Mouse (Mus musculus): ENCODE measurements around the gene Actn2. TPM values are rescaled to one million over a fixed set of nuclear protein-coding genes. Genes with fewer than 3 reads are reported as not detected.

Gene Actn2
- polyA plus RNA-seq, 1 experiment from 2014 or later, result 1.8 TPM

- H3K4me1 ChIP-seq, result no peaks in the 10 kb centered on the region
- H3K27me3 ChIP-seq (ENCODE audit: low read depth, poor library complexity, severe bottlenecking), result no peaks in the 10 kb centered on the region
- DNase-seq (ENCODE audit: low spot score), result no peak
- H3K36me3 ChIP-seq, result peaks cover 94% of the 10 kb centered on the region
- H3K9me3 ChIP-seq (replicated peaks), result no peaks in the 10 kb centered on the region
- H3K27ac ChIP-seq (replicated peaks), result no peak overlapping the region
- no peak overlapping the region for H3K4me3 ChIP-seq
- WGBS, result 90% methylated on average over 4 of the region's 4 CpGs
Observed at GRCm38 (mm10) chr13:12232141-12232540, 108.4 kb downstream of the Actn2 start.

DNA sequence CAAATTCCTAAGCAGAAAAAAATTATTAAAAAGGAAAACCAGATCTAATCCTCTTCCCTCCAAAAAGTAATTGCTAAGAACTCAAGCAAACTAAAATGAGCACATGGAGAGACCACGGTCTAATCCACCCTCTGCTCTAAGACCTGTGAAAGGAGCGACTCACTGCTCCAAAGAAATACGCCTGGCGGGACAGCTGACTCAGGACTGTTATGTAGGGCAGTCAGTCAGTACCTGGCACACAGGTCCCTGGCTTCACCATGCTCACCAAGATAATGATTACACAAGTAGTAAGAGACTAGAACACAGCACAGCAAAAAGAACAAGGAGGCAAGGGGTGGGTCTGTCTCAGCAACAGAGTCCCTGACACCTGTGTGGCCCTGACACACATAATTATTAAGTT is 112.3 kb downstream of the Actn2 start:
- no peak overlapping the region for H3K27ac ChIP-seq (replicated peaks)
- no peaks in the 10 kb centered on the region for H3K9me3 ChIP-seq (replicated peaks)
- no peak for DNase-seq (ENCODE audit: low spot score)
- WGBS, result 90% methylated on average over 4 of the region's 4 CpGs
- H3K36me3 ChIP-seq, result peaks cover 98% of the 10 kb centered on the region
- no peak overlapping the region for H3K4me3 ChIP-seq
- H3K4me1 ChIP-seq, result no peaks in the 10 kb centered on the region
- H3K27me3 ChIP-seq (ENCODE audit: low read depth, poor library complexity, severe bottlenecking), result no peaks in the 10 kb centered on the region

GRCm38 (mm10) chr13:12227606-12228005 is 113.0 kb downstream of the Actn2 start:
- no peaks in the 10 kb centered on the region for H3K27me3 ChIP-seq (ENCODE audit: low read depth, poor library complexity, severe bottlenecking)
- whole genome bisulfite sequencing, result 89% methylated on average over 5 of the region's 5 CpGs
- no peak overlapping the region for H3K27ac ChIP-seq (replicated peaks)
- H3K36me3 ChIP-seq, result peaks cover 97% of the 10 kb centered on the region
- no peaks in the 10 kb centered on the region for H3K4me1 ChIP-seq
- H3K4me3 ChIP-seq, result no peak overlapping the region
- no peak for DNase-seq (ENCODE audit: low spot score)
- no peaks in the 10 kb centered on the region for H3K9me3 ChIP-seq (replicated peaks)

Other genes with a start within 250 kb of the Actn2 start
- gene Ryr2, start 233.8 kb downstream of the Actn2 start, polyA plus RNA-seq (2016; fragmentation: Nextera tagmentation; extraction: Ambion mirVana), result 0.07 and 0.31 TPM in 2 replicates
- 15.0 and 16.5 TPM in 2 replicates for gene Mtr, start 82.6 kb downstream of the Actn2 start, polyA plus RNA-seq (2016; fragmentation: Nextera tagmentation; extraction: Ambion mirVana)
- gene Heatr1, start 54.3 kb upstream of the Actn2 start, polyA plus RNA-seq (2016; fragmentation: Nextera tagmentation; extraction: Ambion mirVana), result 30.9 and 37.4 TPM in 2 replicates
- 7.8 and 11.1 TPM in 2 replicates for gene Lgals8, start 124.2 kb upstream of the Actn2 start, polyA plus RNA-seq (2016; fragmentation: Nextera tagmentation; extraction: Ambion mirVana)
- 2.9 and 3.6 TPM in 2 replicates for gene Edaradd, start 179.7 kb upstream of the Actn2 start, polyA plus RNA-seq (2016; fragmentation: Nextera tagmentation; extraction: Ambion mirVana)
- 9.5 and 11.7 TPM in 2 replicates for gene Ero1lb, start 225.1 kb upstream of the Actn2 start, polyA plus RNA-seq (2016; fragmentation: Nextera tagmentation; extraction: Ambion mirVana)

All from midbrain, embryonic 10.5 days (tissue).